ENCODE assay signal across 22 mouse cellular contexts in genomic region chr1:62679466-62679865, GRCm38 (mm10). TPM values are rescaled to one million over a fixed set of nuclear protein-coding genes. Genes with fewer than 3 reads are reported as not detected.
DNase-seq lines count a peak whose midpoint lies in the region; ATAC-seq and TF ChIP-seq lines count a peak whose summit lies in the region.
"Had no signal": no experiment of that assay in that cellular context is flagged by ENCODE, and none has a peak within 500 bp of the region (broad histone marks: within the 10 kb centered on the region; RNA-seq: fewer than 3 reads in every experiment).

No protein-coding gene starts in this region.

- H3K9me3 ChIP-seq in liver, embryonic 16.5 days (replicated peaks; ENCODE audit: control insufficient read depth, low read length) = no peaks in the 10 kb centered on the region
- no peaks in the 10 kb centered on the region for H3K9me3 ChIP-seq in liver, embryonic 11.5 days (ENCODE audit: control insufficient read depth, low read length)
- no peaks in the 10 kb centered on the region for H3K9me3 ChIP-seq in forebrain, postnatal 0 days (ENCODE audit: low read length)
- H3K9me3 ChIP-seq: lung, embryonic 15.5 days; stomach, embryonic 15.5 days had no signal

- H3K27ac ChIP-seq in liver, embryonic 16.5 days (ENCODE audit: low read length) = peak overlapping the region; percentile 30; the same call in 1 of the 2 replicates
- no peak overlapping the region for H3K27ac ChIP-seq in liver, embryonic 11.5 days (ENCODE audit: low read depth, low read length)
- H3K27ac ChIP-seq in bone marrow, adult 2 months (ENCODE audit: control insufficient read depth, insufficient read depth, low read depth, low read length, poor library complexity) = peak overlapping the region; percentile 60
- H3K27ac ChIP-seq in forebrain, postnatal 0 days (ENCODE audit: low read depth, low read length) = no peak overlapping the region
- H3K27ac ChIP-seq: kidney, embryonic 15.5 days; lung, embryonic 15.5 days; midbrain, embryonic 13.5 days; stomach, embryonic 15.5 days had no signal

- ATAC-seq in liver, embryonic 16.5 days (ENCODE audit: low read depth) = peak; percentile 65
- ATAC-seq in liver, embryonic 11.5 days (replicated peaks; ENCODE audit: low FRiP score) = no peak
- ATAC-seq in granulocyte monocyte progenitor cell, adult 5-6 weeks (replicated peaks; ENCODE audit: poor library complexity, severe bottlenecking) = peak; percentile 85
- peak; percentile 56 for ATAC-seq in monocyte, adult 5-6 weeks (replicated peaks; ENCODE audit: insufficient number of reproducible peaks, low FRiP score, low TSS enrichment, poor library complexity, severe bottlenecking)
- no peak for ATAC-seq in forebrain, postnatal 0 days
- ATAC-seq: forebrain, embryonic 14.5 days; hindbrain, embryonic 16.5 days; midbrain, embryonic 13.5 days; Patski had no signal

- no peak overlapping the region for H3K9ac ChIP-seq in liver, embryonic 16.5 days (ENCODE audit: low read depth, low read length)
- no peak overlapping the region for H3K9ac ChIP-seq in liver, embryonic 11.5 days (ENCODE audit: low read depth, low read length)
- no peak overlapping the region for H3K9ac ChIP-seq in forebrain, postnatal 0 days
- H3K9ac ChIP-seq: kidney, embryonic 15.5 days; lung, embryonic 15.5 days; midbrain, embryonic 13.5 days; stomach, embryonic 15.5 days had no signal

- TF ChIP-seq CTCF in bone marrow, adult 2 months (IDR thresholded peaks at IDR 0.05; ENCODE audit: control insufficient read depth, insufficient read depth, low read length) = no peak
- TF ChIP-seq CTCF in forebrain, postnatal 0 days (IDR thresholded peaks at IDR 0.05; ENCODE audit: low read depth) = no peak

- H3K36me3 ChIP-seq in liver, embryonic 16.5 days (ENCODE audit: control insufficient read depth, insufficient read depth) = no peaks in the 10 kb centered on the region
- H3K36me3 ChIP-seq in liver, embryonic 11.5 days (ENCODE audit: control insufficient read depth, insufficient read depth, low read length) = no peaks in the 10 kb centered on the region
- no peaks in the 10 kb centered on the region for H3K36me3 ChIP-seq in forebrain, postnatal 0 days (ENCODE audit: insufficient read depth)
- H3K36me3 ChIP-seq: kidney, embryonic 15.5 days; lung, embryonic 15.5 days; midbrain, embryonic 13.5 days; stomach, embryonic 15.5 days had no signal

- TF ChIP-seq POLR2A in bone marrow, adult 2 months (IDR thresholded peaks at IDR 0.05; ENCODE audit: borderline replicate concordance, control insufficient read depth, low read depth, low read length) = no peak

- H3K4me1 ChIP-seq in liver, embryonic 16.5 days (ENCODE audit: control insufficient read depth, low read depth, low read length) = no peaks in the 10 kb centered on the region
- H3K4me1 ChIP-seq in liver, embryonic 11.5 days (replicated peaks; ENCODE audit: control insufficient read depth, insufficient read depth, low read length) = no peaks in the 10 kb centered on the region
- H3K4me1 ChIP-seq in bone marrow, adult 2 months (ENCODE audit: control insufficient read depth, insufficient read depth, low read length) = no peaks in the 10 kb centered on the region; the same call in 1 of the 2 replicates
- H3K4me1 ChIP-seq in forebrain, postnatal 0 days (ENCODE audit: insufficient read depth) = peaks cover 9% of the 10 kb centered on the region

- no peak overlapping the region for H3K4me3 ChIP-seq in liver, embryonic 16.5 days (ENCODE audit: low read depth, low read length)
- H3K4me3 ChIP-seq in liver, embryonic 11.5 days (ENCODE audit: low read depth, low read length) = no peak overlapping the region
- H3K4me3 ChIP-seq in bone marrow, adult 2 months (replicated peaks; ENCODE audit: control insufficient read depth, low read depth, low read length) = no peak overlapping the region
- no peak overlapping the region for H3K4me3 ChIP-seq in forebrain, postnatal 0 days (ENCODE audit: low read depth, low read length)
- H3K4me3 ChIP-seq: kidney, embryonic 15.5 days; lung, embryonic 15.5 days; midbrain, embryonic 13.5 days; stomach, embryonic 15.5 days had no signal

- H3K4me2 ChIP-seq in liver, embryonic 16.5 days (ENCODE audit: low read depth, low read length) = no peak overlapping the region
- H3K4me2 ChIP-seq in liver, embryonic 11.5 days = no peak overlapping the region
- no peak overlapping the region for H3K4me2 ChIP-seq in forebrain, postnatal 0 days (ENCODE audit: low read depth)
- H3K4me2 ChIP-seq: kidney, embryonic 15.5 days; lung, embryonic 15.5 days; midbrain, embryonic 13.5 days; stomach, embryonic 15.5 days had no signal

- 34% methylated on average over 2 of the region's 2 CpGs for WGBS in liver, embryonic 16.5 days (ENCODE audit: insufficient replicate concordance)
- 51% methylated on average over 2 of the region's 2 CpGs for WGBS in liver, embryonic 11.5 days
- 18% methylated on average over 2 of the region's 2 CpGs for WGBS in bone marrow, adult 2 months
- WGBS in forebrain, postnatal 0 days = 88% methylated on average over 2 of the region's 2 CpGs

- no peaks in the 10 kb centered on the region for H3K27me3 ChIP-seq in liver, embryonic 16.5 days (ENCODE audit: control insufficient read depth, insufficient read depth, low read depth, low read length)
- H3K27me3 ChIP-seq in liver, embryonic 11.5 days (replicated peaks; ENCODE audit: control insufficient read depth, insufficient read depth, low read length) = no peaks in the 10 kb centered on the region
- no peaks in the 10 kb centered on the region for H3K27me3 ChIP-seq in forebrain, postnatal 0 days (ENCODE audit: insufficient read depth, low read length)
- H3K27me3 ChIP-seq: lung, embryonic 15.5 days; midbrain, embryonic 13.5 days; Patski; stomach, embryonic 15.5 days had no signal

- DNase-seq in liver, embryonic 11.5 days (ENCODE audit: low spot score) = no peak
- no peak for DNase-seq in forebrain, postnatal 0 days
- no peak for DNase-seq in retina, postnatal 1 day
- DNase-seq: adrenal gland, postnatal 10 days; cerebellum, adult 11-12 months; cerebellum, postnatal 10 days; heart, postnatal 14 days; kidney, adult 18-20 months; kidney, postnatal 25 days; right cerebral cortex, postnatal 25 days had no signal

RNA-seq across cellular contexts. Expression of gene Nrp2, which starts 23.6 kb away (rescaled TPM):
- 0.70 and 0.91 TPM in 2 replicates for polyA plus RNA-seq in liver, embryonic 16.5 days (2015; fragmentation: Nextera tagmentation; extraction: Ambion mirVana)
- polyA plus RNA-seq in liver, embryonic 11.5 days (2014; fragmentation: Nextera tagmentation; extraction: Ambion mirVana) = 5.2 and 6.2 TPM in 2 replicates
- 2.1 and 3.2 TPM in 2 replicates for polyA plus RNA-seq in bone marrow, adult 2 months (2011; ENCODE audit: insufficient read depth, insufficient read length, low replicate concordance, missing spikeins)
- total RNA-seq in granulocyte monocyte progenitor cell, adult 5-6 weeks (2014; fragmentation: Nextera tagmentation) = 2.1 and 2.5 TPM in 2 replicates
- 2.4 and 3.1 TPM in 2 replicates for total RNA-seq in granulocyte monocyte progenitor cell, adult 5-6 weeks (2017)
- total RNA-seq in monocyte, adult 5-6 weeks (2017) = 4.5 to 7.1 TPM (median 5.0 TPM) in 3 replicates
- total RNA-seq in forebrain, postnatal 0 days (2014; rRNA removed) = 63.2 and 120 TPM in 2 replicates
- polyA plus RNA-seq in forebrain, postnatal 0 days (2015; fragmentation: Nextera tagmentation; extraction: Ambion mirVana) = 16.1 and 31.6 TPM in 2 replicates
- total RNA-seq: MEL had no signal

Comparison
In these comparisons a context has a peak if more than half of its experiments do, and no peak if none do; other contexts are left out.
1. ATAC-seq: peak in liver, embryonic 16.5 days (single experiment), granulocyte monocyte progenitor cell, adult 5-6 weeks (single experiment) and monocyte, adult 5-6 weeks (single experiment); none in liver, embryonic 11.5 days (single experiment) and forebrain, postnatal 0 days (single experiment).
2. H3K27ac ChIP-seq: peak in liver, embryonic 16.5 days (single experiment) and bone marrow, adult 2 months (single experiment); none in liver, embryonic 11.5 days (single experiment) and forebrain, postnatal 0 days (single experiment).